Mouse (Mus musculus) forebrain, postnatal 0 days (tissue): ENCODE data around the gene Asf1b. TPM values are rescaled to one million over a fixed set of nuclear protein-coding genes. Genes with fewer than 3 reads are reported as not detected.

Experiments used
- ATAC-seq: fragments of 200-750 bp; cut with Nextera tagmentation; 2 replicates; pipeline ENCODE4 v1.8.0; 2017; ENCODE audit warnings: mild to moderate bottlenecking, moderate library complexity
- DNase-seq: peaks from one replicate; pipeline ENCODE4 v3.0.0-alpha.2; 2015
- H3K27ac ChIP-seq: fragments of 300-500 bp; sonication (generic); 2 replicates; pipeline ENCODE4 v1.5.1; 2014; ENCODE audit warnings: low read depth, mild to moderate bottlenecking, antibody characterized with exemption, low read length, moderate library complexity, mixed read lengths
- H3K27me3 ChIP-seq: fragments of 300-500 bp; sonication (generic); 2 replicates; pipeline ENCODE4 v1.6.1; 2014; ENCODE audit warnings: mild to moderate bottlenecking, low read length, mixed read lengths; ENCODE audit not compliant: insufficient read depth
- H3K36me3 ChIP-seq: fragments of 300-500 bp; sonication (generic); 2 replicates; pipeline ENCODE4 v1.6.1; 2014; ENCODE audit warnings: mild to moderate bottlenecking, moderate library complexity; ENCODE audit not compliant: insufficient read depth
- H3K4me1 ChIP-seq: fragments of 300-500 bp; sonication (generic); 2 replicates; pipeline ENCODE4 v1.6.1; 2014; ENCODE audit warnings: antibody characterized with exemption; ENCODE audit not compliant: insufficient read depth
- H3K4me2 ChIP-seq: fragments of 300-500 bp; sonication (generic); 2 replicates; pipeline ENCODE4 v1.6.1; 2014; ENCODE audit warnings: low read depth, mild to moderate bottlenecking, moderate library complexity
- H3K4me3 ChIP-seq: fragments of 300-500 bp; sonication (generic); 2 replicates; pipeline ENCODE4 v1.5.1; 2014; ENCODE audit warnings: low read depth, low read length, mixed read lengths
- H3K9ac ChIP-seq: fragments of 300-500 bp; sonication (generic); 2 replicates; pipeline ENCODE4 v1.6.1; 2014; ENCODE audit warnings: mild to moderate bottlenecking
- H3K9me3 ChIP-seq: fragments of 300-500 bp; sonication (generic); 2 replicates; pipeline ENCODE4 v1.6.1; 2016; ENCODE audit warnings: low read length
- CTCF ChIP-seq: sonication (generic); IDR thresholded peaks from 2 replicates; pipeline ENCODE4 v1.5.1; 2016; ENCODE audit warnings: antibody characterized with exemption, control low read depth, low read depth
- WGBS: fragments of 180-500 bp; shearing (Covaris S2); extraction: QIAGEN DNeasy Blood & Tissue Kit; methylation state at CpG from one replicate; pipeline ENCODE4 v1.1.7; 2014; 5-methylcytosine and 5-hydroxymethylcytosine counted together
- polyA plus RNA-seq: library from polyadenylated mRNA; unstranded; fragments of >200 nt; fragmentation: Nextera tagmentation; extraction: Ambion mirVana; gene quantifications from 2 replicates; pipeline ENCODE4 v1.2.1, GENCODE M21; 2015
- total RNA-seq: library from RNA; depleted of rRNA; stranded (reverse); fragments of >200 nt; gene quantifications from 2 replicates; pipeline ENCODE4 v1.2.3, GENCODE M21; 2014

Asf1b gene
- total and polyA plus RNA-seq, 2 experiments from 2014 or later = 5.0 to 5.1 TPM

DNA sequence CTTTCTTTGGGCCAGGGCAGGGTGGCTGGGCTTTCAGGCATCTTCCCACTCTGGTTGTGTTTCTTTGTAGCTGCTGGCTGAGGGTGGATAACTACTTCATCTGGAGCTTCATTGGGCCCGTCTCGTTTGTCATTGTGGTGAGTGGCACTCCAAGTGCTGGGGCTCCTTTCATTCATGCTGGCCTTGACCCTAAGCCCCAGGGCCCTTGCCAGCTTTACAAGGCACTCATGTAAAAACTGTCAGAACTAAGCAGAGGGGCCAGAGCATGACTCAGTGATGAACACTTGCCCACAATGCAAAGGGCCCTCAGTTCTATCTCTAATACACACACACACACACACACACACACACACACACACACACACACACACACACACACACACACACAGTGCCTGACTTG is 20.3 kb upstream of the Asf1b start:
- H3K36me3 ChIP-seq = peaks cover 98% of the 10 kb centered on the region
- no peak overlapping the region for H3K9ac ChIP-seq
- no peak overlapping the region for H3K4me3 ChIP-seq
- WGBS = 74% methylated on average over 2 of the region's 2 CpGs
- ATAC-seq = no peak
- H3K4me1 ChIP-seq = no peaks in the 10 kb centered on the region
- H3K27ac ChIP-seq = no peak overlapping the region
- H3K4me2 ChIP-seq = no peak overlapping the region
- no peak for DNase-seq
- no peaks in the 10 kb centered on the region for H3K27me3 ChIP-seq
- no peak for TF ChIP-seq CTCF
- H3K9me3 ChIP-seq = no peaks in the 10 kb centered on the region

DNA sequence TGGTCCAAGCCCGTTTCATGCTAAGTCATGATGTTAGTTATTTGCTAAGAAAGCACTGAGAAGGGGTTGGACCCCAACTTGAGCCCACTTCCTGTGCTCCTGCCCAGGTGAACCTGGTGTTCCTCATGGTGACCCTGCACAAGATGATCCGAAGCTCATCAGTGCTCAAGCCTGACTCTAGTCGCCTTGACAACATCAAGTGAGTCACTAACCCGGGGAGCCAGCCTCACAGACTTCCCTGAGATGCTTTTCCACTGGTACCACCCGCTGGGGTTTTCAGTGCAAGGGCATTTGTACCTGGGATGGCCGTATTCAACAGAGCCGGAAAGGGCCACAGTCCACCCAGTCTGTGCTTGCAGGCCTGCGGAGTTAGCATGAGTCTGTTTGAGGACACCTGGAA is 19.9 kb upstream of the Asf1b start:
- ATAC-seq (no peak), DNase-seq (no peak)
- H3K9ac ChIP-seq = no peak overlapping the region
- H3K4me3 ChIP-seq = no peak overlapping the region
- 91% methylated on average over 8 of the region's 8 CpGs for WGBS
- no peaks in the 10 kb centered on the region for H3K9me3 ChIP-seq
- peaks cover 93% of the 10 kb centered on the region for H3K36me3 ChIP-seq
- no peak overlapping the region for H3K27ac ChIP-seq
- no peak for TF ChIP-seq CTCF
- no peak overlapping the region for H3K4me2 ChIP-seq
- no peaks in the 10 kb centered on the region for H3K4me1 ChIP-seq
- H3K27me3 ChIP-seq = no peaks in the 10 kb centered on the region

DNA sequence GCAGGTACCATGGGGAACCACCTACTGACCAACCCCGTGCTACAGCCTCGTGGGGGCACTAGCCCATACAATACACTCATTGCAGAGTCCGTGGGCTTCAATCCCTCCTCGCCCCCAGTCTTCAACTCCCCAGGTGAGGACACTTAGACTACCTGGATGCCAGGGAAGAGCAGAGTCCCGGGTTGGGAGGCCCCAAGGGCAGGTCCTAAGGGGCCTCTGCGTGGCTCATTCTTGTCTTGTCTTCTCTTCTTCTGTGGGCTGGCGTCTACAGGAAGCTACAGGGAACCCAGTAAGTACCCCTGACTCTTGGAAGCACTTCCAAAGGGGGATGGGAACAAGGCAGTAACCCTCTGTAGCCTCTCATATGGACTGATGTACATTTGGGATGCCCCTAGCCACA is 17.7 kb upstream of the Asf1b start:
- WGBS = 92% methylated on average over 7 of the region's 7 CpGs
- Histone ChIP-seq H3K4me2 (no peak overlapping the region), H3K9ac (no peak overlapping the region), H3K9me3 (no peaks in the 10 kb centered on the region), H3K27ac (no peak overlapping the region), H3K36me3 (peaks cover 71% of the 10 kb centered on the region), H3K27me3 (no peaks in the 10 kb centered on the region), H3K4me1 (no peaks in the 10 kb centered on the region), H3K4me3 (no peak overlapping the region)
- no peak for ATAC-seq
- no peak for TF ChIP-seq CTCF
- no peak for DNase-seq

DNA sequence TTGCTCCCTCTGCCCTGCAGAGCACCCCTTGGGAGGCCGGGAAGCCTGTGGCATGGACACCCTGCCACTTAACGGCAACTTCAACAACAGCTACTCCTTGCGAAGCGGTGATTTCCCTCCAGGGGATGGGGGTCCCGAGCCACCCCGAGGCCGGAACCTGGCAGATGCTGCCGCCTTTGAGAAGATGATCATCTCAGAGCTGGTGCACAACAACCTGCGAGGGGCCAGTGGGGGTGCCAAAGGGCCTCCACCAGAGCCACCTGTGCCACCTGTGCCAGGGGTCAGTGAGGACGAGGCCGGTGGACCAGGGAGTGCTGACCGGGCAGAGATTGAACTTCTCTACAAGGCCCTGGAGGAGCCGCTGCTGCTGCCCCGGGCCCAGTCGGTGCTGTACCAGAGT is 17.0 kb upstream of the Asf1b start:
- ATAC-seq = no peak
- Histone ChIP-seq H3K9me3 (no peaks in the 10 kb centered on the region), H3K27ac (no peak overlapping the region), H3K9ac (no peak overlapping the region), H3K4me3 (no peak overlapping the region), H3K27me3 (no peaks in the 10 kb centered on the region), H3K36me3 (peaks cover 64% of the 10 kb centered on the region), H3K4me2 (no peak overlapping the region), H3K4me1 (no peaks in the 10 kb centered on the region)
- DNase-seq = no peak
- TF ChIP-seq CTCF = no peak
- 93% methylated on average over 15 of the region's 15 CpGs for WGBS

DNA sequence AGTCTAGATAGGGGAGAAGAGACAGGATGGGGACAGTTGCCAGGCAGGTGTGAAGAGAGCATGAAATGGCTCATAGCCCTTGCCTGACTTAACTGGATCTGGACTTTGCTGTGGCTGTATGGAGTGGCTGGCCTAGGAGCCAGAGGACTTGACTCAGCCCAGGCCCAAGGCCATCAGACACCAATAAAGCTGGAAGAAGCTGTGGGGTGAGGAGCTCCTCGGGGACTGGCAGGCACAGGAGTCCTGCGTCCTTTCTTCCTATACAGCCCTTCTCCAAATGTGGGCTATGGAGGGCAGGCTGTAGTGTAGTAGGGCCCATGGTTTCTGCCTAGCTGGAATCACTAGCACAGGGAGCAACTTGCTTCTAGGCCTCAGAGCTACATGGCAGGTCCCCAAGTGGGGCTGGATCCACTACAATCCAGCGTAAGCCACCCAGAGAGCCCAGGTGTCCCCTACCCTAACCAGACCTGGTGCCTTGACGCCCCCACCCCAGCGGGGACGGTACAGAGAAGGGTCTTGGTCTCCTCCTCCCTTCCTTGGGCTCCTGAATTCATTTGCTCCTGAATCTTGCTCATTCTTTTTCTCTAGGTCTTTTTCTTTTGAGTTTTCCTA is 14.1 kb upstream of the Asf1b start:
- Histone ChIP-seq H3K36me3 (peaks cover 36% of the 10 kb centered on the region), H3K27me3 (no peaks in the 10 kb centered on the region), H3K4me2 (no peak overlapping the region), H3K9me3 (no peaks in the 10 kb centered on the region), H3K9ac (no peak overlapping the region), H3K4me1 (no peaks in the 10 kb centered on the region), H3K4me3 (no peak overlapping the region), H3K27ac (no peak overlapping the region)
- DNase-seq = no peak
- no peak for ATAC-seq
- WGBS = 83% methylated on average over 6 of the region's 6 CpGs
- TF ChIP-seq CTCF = no peak

DNA sequence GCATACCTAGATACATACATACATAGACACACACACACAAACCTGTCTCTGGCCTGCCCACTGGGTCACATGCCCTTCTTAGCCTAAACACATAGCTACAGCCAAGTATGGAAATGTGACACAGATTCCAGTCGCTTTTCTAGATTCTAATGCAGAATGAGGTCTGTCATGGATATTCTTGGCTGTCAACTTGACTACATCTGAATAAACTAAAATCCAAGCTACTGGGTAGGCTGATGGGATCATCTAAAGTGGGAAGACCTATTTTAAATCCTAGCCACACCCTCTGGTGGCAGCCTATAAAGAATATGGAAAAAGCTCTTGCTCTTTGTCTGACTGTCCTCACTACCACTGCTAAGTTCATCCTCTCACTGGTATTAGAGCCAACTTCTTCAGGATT is 12.9 kb upstream of the Asf1b start:
- WGBS = 44% methylated on average over 1 of the region's 1 CpGs

DNA sequence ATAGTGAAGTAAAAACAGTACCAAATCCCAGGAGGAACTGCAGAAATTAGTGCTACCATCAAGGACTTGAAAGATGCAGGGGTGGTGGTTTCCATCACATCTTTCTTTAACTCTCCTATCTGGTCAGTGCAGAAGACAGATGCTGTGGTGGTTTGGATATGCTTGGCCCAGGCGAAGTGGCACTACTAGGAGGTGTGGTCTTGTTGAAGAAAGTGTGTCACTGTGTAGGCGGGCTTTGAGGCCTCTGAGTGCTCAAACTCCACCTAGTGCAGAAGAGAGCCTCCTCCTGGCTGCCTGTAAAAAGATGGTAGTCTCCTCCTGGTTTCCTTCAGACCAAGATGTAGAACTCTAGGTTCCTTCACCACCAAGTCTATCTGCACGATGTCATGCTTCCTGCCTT is 9.8 kb upstream of the Asf1b start:
- Histone ChIP-seq H3K4me1 (no peaks in the 10 kb centered on the region), H3K36me3 (no peaks in the 10 kb centered on the region), H3K27ac (no peak overlapping the region), H3K27me3 (no peaks in the 10 kb centered on the region), H3K9me3 (no peaks in the 10 kb centered on the region), H3K4me2 (no peak overlapping the region), H3K9ac (no peak overlapping the region), H3K4me3 (no peak overlapping the region)
- TF ChIP-seq CTCF = no peak
- ATAC-seq (no peak), DNase-seq (no peak)
- WGBS = 72% methylated on average over 3 of the region's 3 CpGs

More for the DNA sequence above, 12.9 kb upstream of the Asf1b start:
- Histone ChIP-seq H3K9ac (no peak overlapping the region), H3K9me3 (no peaks in the 10 kb centered on the region), H3K27ac (no peak overlapping the region), H3K4me1 (no peaks in the 10 kb centered on the region), H3K4me2 (no peak overlapping the region), H3K4me3 (no peak overlapping the region), H3K27me3 (no peaks in the 10 kb centered on the region), H3K36me3 (peaks cover 23% of the 10 kb centered on the region)
- ATAC-seq (peak; percentile 65), DNase-seq (peak; percentile 37)
- 0 out of 2 replicates have a peak, but pooled peaks have one; percentile 2 for TF ChIP-seq CTCF
